Mouse (Mus musculus): ENCODE data around the gene Sult2b1.

- TF ChIP-seq MAFK (IDR thresholded peaks at IDR 0.05; ENCODE audit: insufficient read depth, low read depth, low read length) (no peak), ZC3H11A (IDR thresholded peaks at IDR 0.05; ENCODE audit: borderline replicate concordance, low read depth, low read length) (no peak)
These were observed 35.1 kb downstream of the Sult2b1 start for GRCm38 (mm10) chr7:45749401-45749800.

All from ES-E14 (cell line).